Mouse (Mus musculus) CD4-positive, CD25-positive, alpha-beta regulatory T cell, adult 4 months (primary cell): Measurements from ENCODE around the gene Adcy10. TPM values are rescaled to one million over a fixed set of nuclear protein-coding genes. Genes with fewer than 3 reads are reported as not detected.

Experiments
- ATAC-seq: one replicate; pipeline ENCODE4 v1.8.0; 2017
- polyA plus RNA-seq, 2 experiments: library from polyadenylated mRNA; unstranded; fragments of 100-300 nt; shearing (Covaris generic); gene quantifications; one replicate each; pipeline ENCODE4 v1.2.1; 2017

Adcy10 gene
- polyA plus RNA-seq, 2 experiments from 2014 or later = 0.51 TPM; not detected in 1

GRCm38 (mm10) chr1:165604203-165604602 is 119.2 kb downstream of the Adcy10 start:
- no peak for ATAC-seq

- no peak for ATAC-seq
Observed at GRCm38 (mm10) chr1:165605108-165605507, 120.1 kb downstream of the Adcy10 start.

GRCm38 (mm10) chr1:165605774-165606173 is 120.8 kb downstream of the Adcy10 start:
- no peak for ATAC-seq

- ATAC-seq = no peak
Observed at GRCm38 (mm10) chr1:165608904-165609303, 123.9 kb downstream of the Adcy10 start.

- ATAC-seq = peak; percentile 81
Observed at GRCm38 (mm10) chr1:165609495-165610320, 124.7 kb downstream of the Adcy10 start.

GRCm38 (mm10) chr1:165610321-165610999 is 125.5 kb downstream of the Adcy10 start:
- ATAC-seq = no peak

- peak; percentile 12 for ATAC-seq
Observed at GRCm38 (mm10) chr1:165612714-165613113, 127.7 kb downstream of the Adcy10 start.

GRCm38 (mm10) chr1:165613926-165614325 is 128.9 kb downstream of the Adcy10 start:
- no peak for ATAC-seq

GRCm38 (mm10) chr1:165614793-165615192 is 129.8 kb downstream of the Adcy10 start:
- ATAC-seq = no peak

- ATAC-seq = no peak
Observed at GRCm38 (mm10) chr1:165616652-165617051, 131.7 kb downstream of the Adcy10 start.

GRCm38 (mm10) chr1:165617166-165617891 is 132.3 kb downstream of the Adcy10 start:
- ATAC-seq = no peak

- no peak for ATAC-seq
Observed at GRCm38 (mm10) chr1:165618201-165618624, 133.2 kb downstream of the Adcy10 start.

GRCm38 (mm10) chr1:165625058-165625457 is 140.1 kb downstream of the Adcy10 start:
- no peak for ATAC-seq

- ATAC-seq = no peak
Observed at GRCm38 (mm10) chr1:165625896-165626295, 140.9 kb downstream of the Adcy10 start.

Other genes starting within 250 kb of the Adcy10 start
- 100 to 1,000 TPM; 112 to 127 TPM for gene Tiprl, start 248.2 kb upstream of the Adcy10 start, polyA plus RNA-seq
- under 1 TPM in 1 of 2 experiments, not detected in 1; 0.09 TPM for gene Gpr161, start 189.4 kb upstream of the Adcy10 start, polyA plus RNA-seq
- 1 to 10 TPM; 6.0 to 10.0 TPM for gene Dcaf6, start 24.7 kb upstream of the Adcy10 start, polyA plus RNA-seq
- gene Mpc2, start 24.5 kb upstream of the Adcy10 start, polyA plus RNA-seq = 10 to 100 TPM; 56.4 to 76.8 TPM
- under 1 TPM; 0.15 to 0.92 TPM for gene Mpzl1, start 149.4 kb downstream of the Adcy10 start, polyA plus RNA-seq
- 100 to 1,000 TPM; 114 to 159 TPM for gene Rcsd1, start 224.6 kb downstream of the Adcy10 start, polyA plus RNA-seq